Mouse (Mus musculus) bone marrow macrophage, adult 2 months (primary cell): Measurements from ENCODE around the gene Gm21974. TPM values are rescaled to one million over a fixed set of nuclear protein-coding genes. Genes with fewer than 3 reads are reported as not detected.

ENCODE experiments used
- H3K27ac ChIP-seq: 2 replicates; pipeline ENCODE4 v1.5.1; 2012; ENCODE audit warnings: low read depth, low read length; ENCODE audit not compliant: insufficient read depth
- H3K4me1 ChIP-seq: 2 replicates; pipeline ENCODE4 v1.6.1; 2012; ENCODE audit warnings: low read length; ENCODE audit not compliant: control insufficient read depth, insufficient read depth
- H3K4me3 ChIP-seq: 2 replicates; pipeline ENCODE4 v1.5.1; 2012; ENCODE audit warnings: mild to moderate bottlenecking, low read length, moderate library complexity; ENCODE audit not compliant: insufficient read depth
- CTCF ChIP-seq: IDR thresholded peaks from 2 replicates; pipeline ENCODE4 v1.5.1; 2012; ENCODE audit warnings: low read depth, mild to moderate bottlenecking, low read length, moderate library complexity
- POLR2A ChIP-seq: IDR thresholded peaks from 2 replicates; pipeline ENCODE4 v1.6.1; 2012; ENCODE audit warnings: mild to moderate bottlenecking, low read depth, low read length, borderline replicate concordance
- polyA plus RNA-seq: library from polyadenylated mRNA; stranded (reverse); fragments of >200 nt; gene quantifications from 2 replicates; pipeline ENCODE4 v1.2.4, GENCODE M21; 2012; ENCODE audit not compliant: missing spikeins, insufficient read depth, insufficient read length

The Gm21974 gene
- polyA plus RNA-seq, 1 experiment = not detected

GRCm38 (mm10) chr7:127876467-127877348 lies 18.5 kb downstream of the Gm21974 start, which contains the start of gene Zfp668:
Zfp668 (minus strand) TSS chr7:127876828.
- peak within 1 kb of the TSS; percentile 93 for H3K27ac ChIP-seq
- peaks cover 20% of the 10 kb centered on the region for H3K4me1 ChIP-seq
- peak within 1 kb of the TSS; percentile 89 for H3K4me3 ChIP-seq
- TF ChIP-seq CTCF = no peak
- 0 out of 2 replicates have a peak, but pooled peaks have one; percentile 60 for TF ChIP-seq POLR2A

- Histone ChIP-seq H3K4me1 (peaks cover 20% of the 10 kb centered on the region), H3K4me3 (peak within 1 kb of the TSS; percentile 89), H3K27ac (peak within 1 kb of the TSS; percentile 93)
- TF ChIP-seq CTCF (no peak), POLR2A (no peak)
These were observed 19.2 kb downstream of the Gm21974 start, which contains the start of gene Zfp646 for GRCm38 (mm10) chr7:127876041-127876466. Zfp646 (plus strand) TSS chr7:127876221.

GRCm38 (mm10) chr7:127875627-127876001 lies 19.6 kb downstream of the Gm21974 start:
- Histone ChIP-seq H3K27ac (peak overlapping the region; percentile 93), H3K4me1 (peaks cover 20% of the 10 kb centered on the region), H3K4me3 (peak overlapping the region; percentile 89)
- TF ChIP-seq POLR2A (no peak), CTCF (no peak)

GRCm38 (mm10) chr7:127874812-127875626 lies 20.2 kb downstream of the Gm21974 start:
- TF ChIP-seq CTCF (no peak), POLR2A (no peak)
- Histone ChIP-seq H3K4me1 (peaks cover 20% of the 10 kb centered on the region), H3K27ac (peak overlapping the region; percentile 93), H3K4me3 (peak overlapping the region; percentile 89)

- H3K4me3 ChIP-seq = no peak overlapping the region
- H3K27ac ChIP-seq = no peak overlapping the region
- H3K4me1 ChIP-seq = peaks cover 27% of the 10 kb centered on the region
- TF ChIP-seq CTCF = no peak
- TF ChIP-seq POLR2A = no peak
These were observed 25.0 kb downstream of the Gm21974 start for GRCm38 (mm10) chr7:127870136-127870821.

- Histone ChIP-seq H3K27ac (no peak overlapping the region), H3K4me3 (no peak overlapping the region), H3K4me1 (peaks cover 23% of the 10 kb centered on the region)
- TF ChIP-seq CTCF = no peak
- TF ChIP-seq POLR2A = no peak
These were observed 26.0 kb downstream of the Gm21974 start for GRCm38 (mm10) chr7:127869149-127869810.

GRCm38 (mm10) chr7:127867641-127868040 lies 27.6 kb downstream of the Gm21974 start:
- TF ChIP-seq POLR2A = no peak
- TF ChIP-seq CTCF = no peak
- peaks cover 12% of the 10 kb centered on the region for H3K4me1 ChIP-seq
- H3K4me3 ChIP-seq = no peak overlapping the region
- H3K27ac ChIP-seq = no peak overlapping the region

- no peak overlapping the region for H3K4me3 ChIP-seq
- H3K27ac ChIP-seq = no peak overlapping the region
- TF ChIP-seq CTCF = no peak
- TF ChIP-seq POLR2A = no peak
- H3K4me1 ChIP-seq = peaks cover 10% of the 10 kb centered on the region
These were observed 28.8 kb downstream of the Gm21974 start for GRCm38 (mm10) chr7:127866434-127866833.

- H3K27ac ChIP-seq = no peak overlapping the region
- H3K4me1 ChIP-seq = no peaks in the 10 kb centered on the region
- no peak overlapping the region for H3K4me3 ChIP-seq
- TF ChIP-seq CTCF = no peak
- no peak for TF ChIP-seq POLR2A
These were observed 37.0 kb downstream of the Gm21974 start for GRCm38 (mm10) chr7:127858258-127858657.
